Mouse (Mus musculus): ENCODE data around the gene Nbeal2. TPM values are rescaled to one million over a fixed set of nuclear protein-coding genes. Genes with fewer than 3 reads are reported as not detected.

Nbeal2 gene
- total and polyA plus RNA-seq, 2 experiments from 2014 or later: 4.0 to 11.5 TPM

DNA sequence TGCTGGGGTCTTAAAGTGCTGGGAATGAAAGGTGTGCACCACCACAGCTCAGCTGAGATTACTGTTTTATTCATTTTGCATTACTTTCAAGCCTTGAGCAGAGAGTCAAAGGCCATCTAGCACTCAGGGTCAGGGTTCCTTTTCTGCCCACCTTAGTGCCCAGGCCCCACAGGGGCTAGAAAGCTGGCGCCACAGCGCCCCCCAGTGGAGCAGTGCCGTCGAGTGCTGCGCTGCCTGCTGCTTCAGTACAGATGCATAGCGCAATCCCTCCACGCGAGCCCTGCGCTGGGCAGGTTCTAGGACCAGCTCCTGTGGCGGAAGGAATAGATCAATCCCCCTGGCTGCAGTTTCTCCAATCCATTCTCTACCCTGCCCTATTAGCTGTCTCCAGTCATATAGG lies 22.8 kb downstream of the Nbeal2 start:
- H3K27ac ChIP-seq (ENCODE audit: low read depth, low read length): no peak overlapping the region
- DNase-seq (ENCODE audit: low spot score): peak; percentile 81
- no peaks in the 10 kb centered on the region for H3K9me3 ChIP-seq (ENCODE audit: low read length)
- 26% methylated on average over 10 of the region's 10 CpGs for WGBS
- TF ChIP-seq CTCF (IDR thresholded peaks at IDR 0.05): peak; percentile 76
- peak overlapping the region; percentile 28 for H3K4me2 ChIP-seq (ENCODE audit: low read depth, low read length, poor library complexity, severe bottlenecking)
- no peak; the same call in 1 of the 2 replicates for ATAC-seq (ENCODE audit: low FRiP score)
- no peaks in the 10 kb centered on the region for H3K27me3 ChIP-seq (ENCODE audit: insufficient read depth, low read length)
- H3K36me3 ChIP-seq (ENCODE audit: insufficient read depth, low read length): peaks cover 34% of the 10 kb centered on the region
- H3K4me3 ChIP-seq (ENCODE audit: low read depth, low read length): peak overlapping the region; percentile 2; the same call in 1 of the 2 replicates
- H3K4me1 ChIP-seq (ENCODE audit: insufficient read depth, low read length): no peaks in the 10 kb centered on the region
- H3K9ac ChIP-seq (replicated peaks; ENCODE audit: low read length, poor library complexity, severe bottlenecking): no peak overlapping the region

- Histone ChIP-seq H3K4me2 (ENCODE audit: low read depth, low read length, poor library complexity, severe bottlenecking) (no peak overlapping the region), H3K36me3 (ENCODE audit: insufficient read depth, low read length) (peaks cover 33% of the 10 kb centered on the region), H3K9ac (replicated peaks; ENCODE audit: low read length, poor library complexity, severe bottlenecking) (no peak overlapping the region), H3K27ac (ENCODE audit: low read depth, low read length) (no peak overlapping the region), H3K27me3 (ENCODE audit: insufficient read depth, low read length) (no peaks in the 10 kb centered on the region), H3K4me3 (ENCODE audit: low read depth, low read length) (no peak overlapping the region), H3K4me1 (ENCODE audit: insufficient read depth, low read length) (peaks cover 2% of the 10 kb centered on the region), H3K9me3 (ENCODE audit: low read length) (no peaks in the 10 kb centered on the region)
- no peak for DNase-seq (ENCODE audit: low spot score)
- ATAC-seq (ENCODE audit: low FRiP score): no peak
- TF ChIP-seq CTCF (IDR thresholded peaks at IDR 0.05): no peak
- 94% methylated on average over 15 of the region's 15 CpGs for WGBS
Measured at GRCm38 (mm10) chr9:110630171-110630570, 23.8 kb downstream of the Nbeal2 start.

DNA sequence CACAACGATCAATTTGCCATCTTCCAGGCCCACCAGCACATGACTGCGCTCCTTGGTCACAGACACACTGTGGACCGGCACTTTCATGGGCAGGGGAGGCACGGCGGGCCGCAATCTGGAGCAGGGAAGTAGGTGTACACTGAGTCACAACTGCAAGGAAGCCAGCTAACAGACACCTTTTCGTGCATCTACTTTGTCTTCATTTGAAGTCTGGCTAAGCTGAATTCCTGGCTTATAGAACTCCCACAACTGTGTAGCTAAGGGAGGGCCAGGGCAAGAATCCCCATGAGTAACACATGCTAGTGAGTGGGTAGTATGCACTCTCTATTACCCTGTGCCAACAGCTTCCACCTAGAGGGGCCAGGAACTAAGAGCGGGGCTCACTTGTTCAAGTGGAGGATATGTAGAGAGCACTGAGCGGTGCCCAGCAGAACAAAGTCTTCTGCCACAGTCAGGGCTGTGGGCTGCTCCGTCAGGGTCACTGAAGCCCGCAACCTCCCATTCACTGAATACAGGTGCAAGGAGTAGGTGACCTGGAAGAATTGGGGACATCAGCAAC lies 28.5 kb downstream of the Nbeal2 start:
- TF ChIP-seq CTCF (IDR thresholded peaks at IDR 0.05): no peak
- WGBS: 68% methylated on average over 11 of the region's 11 CpGs
- Histone ChIP-seq H3K4me2 (ENCODE audit: low read depth, low read length, poor library complexity, severe bottlenecking) (peak overlapping the region; percentile 67), H3K4me3 (ENCODE audit: low read depth, low read length) (peak overlapping the region; percentile 38), H3K36me3 (ENCODE audit: insufficient read depth, low read length) (peaks cover 36% of the 10 kb centered on the region), H3K27me3 (ENCODE audit: insufficient read depth, low read length) (no peaks in the 10 kb centered on the region), H3K4me1 (ENCODE audit: insufficient read depth, low read length) (peaks cover 5% of the 10 kb centered on the region), H3K9ac (replicated peaks; ENCODE audit: low read length, poor library complexity, severe bottlenecking) (peak overlapping the region; percentile 50), H3K27ac (ENCODE audit: low read depth, low read length) (peak overlapping the region; percentile 74), H3K9me3 (ENCODE audit: low read length) (no peaks in the 10 kb centered on the region)
- ATAC-seq (ENCODE audit: low FRiP score) (no peak), DNase-seq (ENCODE audit: low spot score) (no peak)

- TF ChIP-seq CTCF (IDR thresholded peaks at IDR 0.05): no peak
- WGBS: under 1% methylated on average over 41 of the region's 41 CpGs
- peaks cover 38% of the 10 kb centered on the region for H3K36me3 ChIP-seq (ENCODE audit: insufficient read depth, low read length)
- H3K27me3 ChIP-seq (ENCODE audit: insufficient read depth, low read length): no peaks in the 10 kb centered on the region
- DNase-seq (ENCODE audit: low spot score) (peak; percentile 94), ATAC-seq (ENCODE audit: low FRiP score) (peak; percentile 93)
- peak within 1 kb of the TSS; percentile 38 for H3K4me3 ChIP-seq (ENCODE audit: low read depth, low read length)
- H3K4me1 ChIP-seq (ENCODE audit: insufficient read depth, low read length): peaks cover 5% of the 10 kb centered on the region
- H3K9ac ChIP-seq (replicated peaks; ENCODE audit: low read length, poor library complexity, severe bottlenecking): peak within 1 kb of the TSS; percentile 50
- H3K9me3 ChIP-seq (ENCODE audit: low read length): no peaks in the 10 kb centered on the region
- H3K27ac ChIP-seq (ENCODE audit: low read depth, low read length): peak within 1 kb of the TSS; percentile 74
- peak within 1 kb of the TSS; percentile 67 for H3K4me2 ChIP-seq (ENCODE audit: low read depth, low read length, poor library complexity, severe bottlenecking)
Measured at GRCm38 (mm10) chr9:110624361-110625166, 29.4 kb downstream of the Nbeal2 start, which contains the start of gene Nradd. Gene Nradd (minus strand): TSS chr9:110624452.

GRCm38 (mm10) chr9:110623416-110624195 lies 30.4 kb downstream of the Nbeal2 start:
- WGBS: 41% methylated on average over 8 of the region's 8 CpGs
- no peaks in the 10 kb centered on the region for H3K27me3 ChIP-seq (ENCODE audit: insufficient read depth, low read length)
- no peak overlapping the region for H3K27ac ChIP-seq (ENCODE audit: low read depth, low read length)
- H3K4me3 ChIP-seq (ENCODE audit: low read depth, low read length): peak overlapping the region; percentile 38
- no peak for DNase-seq (ENCODE audit: low spot score)
- TF ChIP-seq CTCF (IDR thresholded peaks at IDR 0.05): no peak
- peaks cover 41% of the 10 kb centered on the region for H3K36me3 ChIP-seq (ENCODE audit: insufficient read depth, low read length)
- H3K4me1 ChIP-seq (ENCODE audit: insufficient read depth, low read length): peaks cover 5% of the 10 kb centered on the region
- H3K9me3 ChIP-seq (ENCODE audit: low read length): no peaks in the 10 kb centered on the region
- ATAC-seq (ENCODE audit: low FRiP score): no peak
- peak overlapping the region; percentile 50; the same call in 1 of the 2 replicates for H3K9ac ChIP-seq (replicated peaks; ENCODE audit: low read length, poor library complexity, severe bottlenecking)
- peak overlapping the region; percentile 67 for H3K4me2 ChIP-seq (ENCODE audit: low read depth, low read length, poor library complexity, severe bottlenecking)
